Mouse (Mus musculus) spleen, adult 2 months (tissue): ENCODE measurements around the gene Birc2.

ENCODE experiments used
- CTCF ChIP-seq: fragments of 200-500 bp; IDR thresholded peaks from 2 replicates; pipeline ENCODE4 v1.5.1; 2011; ENCODE audit warnings: mild to moderate bottlenecking, inconsistent platforms; ENCODE audit not compliant: insufficient read depth, insufficient read length, insufficient replicate concordance; ENCODE audit errors: extremely low read depth
- POLR2A ChIP-seq: fragments of 200-500 bp; IDR thresholded peaks from 2 replicates; pipeline ENCODE4 v1.6.1; 2011; ENCODE audit warnings: low read depth, low read length, inconsistent platforms

GRCm38 (mm10) chr9:7824916-7825315 is 11.9 kb downstream of the Birc2 start:
- TF ChIP-seq CTCF (no peak), POLR2A (no peak)
